Mouse (Mus musculus): Measurements from ENCODE around the gene Trim67. TPM values are rescaled to one million over a fixed set of nuclear protein-coding genes. Genes with fewer than 3 reads are reported as not detected.

The Trim67 gene
- polyA plus RNA-seq, 1 experiment: not detected

GRCm38 (mm10) chr8:124817361-124817760 lies 24.5 kb downstream of the Trim67 start:
- WGBS: 91% methylated on average over 3 of the region's 3 CpGs
- TF ChIP-seq POLR2A (IDR thresholded peaks at IDR 0.05; ENCODE audit: low read depth, low read length) (no peak), CTCF (IDR thresholded peaks at IDR 0.05; ENCODE audit: extremely low read depth, insufficient read depth, insufficient read length, insufficient replicate concordance) (no peak)
- H3K27ac ChIP-seq (ENCODE audit: insufficient read depth, low read length): no peak overlapping the region
- no peaks in the 10 kb centered on the region for H3K36me3 ChIP-seq (ENCODE audit: control insufficient read depth, insufficient read depth, low read length)
- H3K27me3 ChIP-seq (ENCODE audit: control insufficient read depth, insufficient read depth, low read length): no peaks in the 10 kb centered on the region
- no peak for DNase-seq (ENCODE audit: low read depth in 1 of 2, low spot score in 2 of 2)
- H3K4me1 ChIP-seq (ENCODE audit: control insufficient read depth, insufficient read depth, insufficient read length): no peaks in the 10 kb centered on the region
- no peak overlapping the region for H3K4me3 ChIP-seq (ENCODE audit: extremely low read depth, insufficient read depth, insufficient read length)

GRCm38 (mm10) chr8:124819612-124820115 lies 26.8 kb downstream of the Trim67 start:
- no peak for DNase-seq (ENCODE audit: low read depth in 1 of 2, low spot score in 2 of 2)
- H3K27me3 ChIP-seq (ENCODE audit: control insufficient read depth, insufficient read depth, low read length): no peaks in the 10 kb centered on the region
- no peak overlapping the region for H3K27ac ChIP-seq (ENCODE audit: insufficient read depth, low read length)
- no peak overlapping the region for H3K4me3 ChIP-seq (ENCODE audit: extremely low read depth, insufficient read depth, insufficient read length)
- no peaks in the 10 kb centered on the region for H3K4me1 ChIP-seq (ENCODE audit: control insufficient read depth, insufficient read depth, insufficient read length)
- 66% methylated on average over 6 of the region's 6 CpGs for WGBS
- TF ChIP-seq CTCF (IDR thresholded peaks at IDR 0.05; ENCODE audit: extremely low read depth, insufficient read depth, insufficient read length, insufficient replicate concordance) (no peak), POLR2A (IDR thresholded peaks at IDR 0.05; ENCODE audit: low read depth, low read length) (no peak)
- H3K36me3 ChIP-seq (ENCODE audit: control insufficient read depth, insufficient read depth, low read length): no peaks in the 10 kb centered on the region

DNA sequence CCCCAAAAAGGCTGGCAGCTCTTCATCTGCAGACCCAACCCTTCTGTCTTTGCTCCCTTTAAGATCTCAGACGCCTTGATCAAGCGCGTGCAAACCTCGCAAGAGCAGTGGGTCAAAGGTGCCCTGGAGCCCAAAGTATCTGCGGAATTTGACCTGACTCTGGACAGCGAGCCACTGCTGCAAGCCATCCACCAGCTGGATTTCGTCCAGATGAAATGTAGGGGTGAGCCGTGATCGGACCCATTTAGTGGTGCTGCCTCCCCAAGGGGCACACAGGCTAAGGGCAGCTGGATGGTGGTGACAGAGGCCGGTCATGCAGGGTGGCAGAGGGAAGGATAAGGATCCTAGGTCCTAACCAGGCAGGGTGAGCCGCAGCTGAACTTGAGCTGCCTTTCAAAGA lies 27.2 kb downstream of the Trim67 start:
- H3K36me3 ChIP-seq (ENCODE audit: control insufficient read depth, insufficient read depth, low read length): no peaks in the 10 kb centered on the region
- no peak for TF ChIP-seq CTCF (IDR thresholded peaks at IDR 0.05; ENCODE audit: extremely low read depth, insufficient read depth, insufficient read length, insufficient replicate concordance)
- TF ChIP-seq POLR2A (IDR thresholded peaks at IDR 0.05; ENCODE audit: low read depth, low read length): no peak
- H3K27me3 ChIP-seq (ENCODE audit: control insufficient read depth, insufficient read depth, low read length): no peaks in the 10 kb centered on the region
- no peak overlapping the region for H3K4me3 ChIP-seq (ENCODE audit: extremely low read depth, insufficient read depth, insufficient read length)
- no peak for DNase-seq (ENCODE audit: low read depth in 1 of 2, low spot score in 2 of 2)
- H3K27ac ChIP-seq (ENCODE audit: insufficient read depth, low read length): no peak overlapping the region
- WGBS: 78% methylated on average over 11 of the region's 11 CpGs
- H3K4me1 ChIP-seq (ENCODE audit: control insufficient read depth, insufficient read depth, insufficient read length): no peaks in the 10 kb centered on the region

DNA sequence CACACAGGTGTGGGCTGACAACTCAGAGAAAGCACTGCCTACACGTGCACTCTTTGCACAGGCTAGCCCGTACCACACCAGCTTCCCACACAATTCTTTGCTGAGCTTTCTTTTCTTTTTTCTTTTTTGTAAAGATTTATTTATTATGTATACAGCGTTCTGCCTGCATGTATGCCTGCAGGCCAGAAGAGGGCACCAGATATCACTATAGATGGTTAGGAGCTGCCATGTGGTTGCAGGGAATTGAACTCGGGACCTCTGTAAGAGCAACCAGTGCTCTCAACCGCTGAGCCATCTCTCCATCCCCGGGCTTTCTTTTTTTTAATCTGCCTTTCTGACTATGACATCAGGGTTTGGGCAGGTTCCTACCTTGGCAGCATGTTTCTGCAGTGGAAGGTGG lies 30.6 kb downstream of the Trim67 start:
- H3K4me1 ChIP-seq (ENCODE audit: control insufficient read depth, insufficient read depth, insufficient read length): no peaks in the 10 kb centered on the region; the same call in 1 of the 2 replicates
- H3K27me3 ChIP-seq (ENCODE audit: control insufficient read depth, insufficient read depth, low read length): no peaks in the 10 kb centered on the region
- no peak overlapping the region for H3K27ac ChIP-seq (ENCODE audit: insufficient read depth, low read length)
- 81% methylated on average over 6 of the region's 6 CpGs for WGBS
- TF ChIP-seq POLR2A (IDR thresholded peaks at IDR 0.05; ENCODE audit: low read depth, low read length) (no peak), CTCF (IDR thresholded peaks at IDR 0.05; ENCODE audit: extremely low read depth, insufficient read depth, insufficient read length, insufficient replicate concordance) (no peak)
- no peak overlapping the region for H3K4me3 ChIP-seq (ENCODE audit: extremely low read depth, insufficient read depth, insufficient read length)
- H3K36me3 ChIP-seq (ENCODE audit: control insufficient read depth, insufficient read depth, low read length): no peaks in the 10 kb centered on the region
- DNase-seq (ENCODE audit: low read depth in 1 of 2, low spot score in 2 of 2): no peak

- DNase-seq (ENCODE audit: low read depth in 1 of 2, low spot score in 2 of 2): no peak
- 32% methylated on average over 7 of the region's 7 CpGs for WGBS
Observed at GRCm38 (mm10) chr8:124826658-124827057, 33.8 kb downstream of the Trim67 start.

DNA sequence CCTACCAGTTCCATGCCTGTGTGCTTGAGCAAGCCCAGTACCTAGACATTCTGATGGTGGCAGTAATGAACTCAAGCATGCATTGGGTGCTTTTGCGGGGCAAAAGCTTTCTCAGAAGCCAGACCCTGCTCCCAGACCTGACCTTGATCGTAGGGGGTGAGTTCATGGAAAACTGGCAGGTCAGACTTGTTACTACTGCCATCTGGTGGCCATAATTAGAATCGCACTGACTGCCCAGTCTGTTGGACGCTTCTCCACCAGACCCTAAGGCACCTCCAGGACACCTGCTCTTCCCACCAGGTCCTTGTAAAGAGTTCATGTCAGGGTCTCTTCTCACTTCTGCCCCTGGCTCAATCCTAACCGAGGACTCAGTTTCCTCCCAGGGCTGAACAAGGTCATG lies 34.5 kb downstream of the Trim67 start:
- no peaks in the 10 kb centered on the region; the same call in 1 of the 2 replicates for H3K4me1 ChIP-seq (ENCODE audit: control insufficient read depth, insufficient read depth, insufficient read length)
- H3K36me3 ChIP-seq (ENCODE audit: control insufficient read depth, insufficient read depth, low read length): no peaks in the 10 kb centered on the region
- no peaks in the 10 kb centered on the region for H3K27me3 ChIP-seq (ENCODE audit: control insufficient read depth, insufficient read depth, low read length)
- peak; percentile 11 to 30 for DNase-seq (ENCODE audit: low read depth in 1 of 2, low spot score in 2 of 2)
- TF ChIP-seq CTCF (IDR thresholded peaks at IDR 0.05; ENCODE audit: extremely low read depth, insufficient read depth, insufficient read length, insufficient replicate concordance) (peak; percentile 53; the same call in 1 of the 2 replicates), POLR2A (IDR thresholded peaks at IDR 0.05; ENCODE audit: low read depth, low read length) (no peak)
- 5% methylated on average over 5 of the region's 5 CpGs for WGBS
- no peak overlapping the region for H3K4me3 ChIP-seq (ENCODE audit: extremely low read depth, insufficient read depth, insufficient read length)
- H3K27ac ChIP-seq (ENCODE audit: insufficient read depth, low read length): no peak overlapping the region

More at GRCm38 (mm10) chr8:124826658-124827057, 33.8 kb downstream of the Trim67 start:
- Histone ChIP-seq H3K4me3 (ENCODE audit: extremely low read depth, insufficient read depth, insufficient read length) (no peak overlapping the region), H3K27me3 (ENCODE audit: control insufficient read depth, insufficient read depth, low read length) (no peaks in the 10 kb centered on the region), H3K27ac (ENCODE audit: insufficient read depth, low read length) (no peak overlapping the region), H3K4me1 (ENCODE audit: control insufficient read depth, insufficient read depth, insufficient read length) (no peaks in the 10 kb centered on the region; the same call in 1 of the 2 replicates), H3K36me3 (ENCODE audit: control insufficient read depth, insufficient read depth, low read length) (no peaks in the 10 kb centered on the region)
- TF ChIP-seq POLR2A (IDR thresholded peaks at IDR 0.05; ENCODE audit: low read depth, low read length) (no peak), CTCF (IDR thresholded peaks at IDR 0.05; ENCODE audit: extremely low read depth, insufficient read depth, insufficient read length, insufficient replicate concordance) (no peak)

GRCm38 (mm10) chr8:124828561-124829240 lies 35.8 kb downstream of the Trim67 start:
- DNase-seq (ENCODE audit: low read depth in 1 of 2, low spot score in 2 of 2): no peak
- TF ChIP-seq POLR2A (IDR thresholded peaks at IDR 0.05; ENCODE audit: low read depth, low read length) (no peak), CTCF (IDR thresholded peaks at IDR 0.05; ENCODE audit: extremely low read depth, insufficient read depth, insufficient read length, insufficient replicate concordance) (no peak)
- 87% methylated on average over 24 of the region's 24 CpGs for WGBS
- Histone ChIP-seq H3K27me3 (ENCODE audit: control insufficient read depth, insufficient read depth, low read length) (no peaks in the 10 kb centered on the region), H3K4me3 (ENCODE audit: extremely low read depth, insufficient read depth, insufficient read length) (no peak overlapping the region), H3K36me3 (ENCODE audit: control insufficient read depth, insufficient read depth, low read length) (no peaks in the 10 kb centered on the region), H3K27ac (ENCODE audit: insufficient read depth, low read length) (no peak overlapping the region), H3K4me1 (ENCODE audit: control insufficient read depth, insufficient read depth, insufficient read length) (no peaks in the 10 kb centered on the region; the same call in 1 of the 2 replicates)
